Mouse (Mus musculus): ENCODE results near the gene Wdr54.

DNA sequence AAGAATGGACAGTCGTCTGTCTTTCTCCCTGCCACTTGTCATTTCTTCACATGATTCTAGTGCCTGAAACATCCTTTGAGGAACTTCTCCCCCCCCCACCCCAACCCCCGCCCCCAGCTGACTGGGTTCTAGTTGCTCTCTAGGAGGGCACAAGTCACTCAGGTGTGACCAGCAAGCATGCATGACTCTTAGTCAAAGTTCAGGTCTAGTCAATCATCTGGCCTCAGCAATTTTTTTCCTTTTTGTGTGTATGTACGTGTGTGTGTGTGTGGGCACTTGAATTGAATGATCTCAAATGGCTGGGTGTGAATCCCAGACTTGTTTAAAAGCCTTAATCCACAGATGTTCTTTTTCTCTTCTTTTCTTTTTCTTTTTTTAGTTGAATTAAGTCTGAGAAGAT, 22.0 kb downstream of the Wdr54 start:
- TF ChIP-seq CTCF (IDR thresholded peaks at IDR 0.05; ENCODE audit: low read depth) (no peak), EP300 (IDR thresholded peaks at IDR 0.05; ENCODE audit: low read depth) (no peak)
